Mouse (Mus musculus) kidney, adult 2 months (tissue): ENCODE data around the gene Atg4b.

Experiments used
- CTCF ChIP-seq: fragments of 200-500 bp; conservative IDR thresholded peaks from 2 replicates; pipeline ENCODE4 v1.5.1; 2011; ENCODE audit warnings: low read depth, mild to moderate bottlenecking, control low read depth, low read length, moderate library complexity, mixed read lengths; ENCODE audit not compliant: insufficient read depth, insufficient read length
- POLR2A ChIP-seq: fragments of 200-500 bp; IDR thresholded peaks from one replicate; pipeline ENCODE4 v1.6.1; 2011; ENCODE audit warnings: low read depth, low read length, control low read depth

GRCm38 (mm10) chr1:93776686-93777085, 25.4 kb downstream of the Atg4b start:
- no peak for TF ChIP-seq CTCF
- TF ChIP-seq POLR2A = no peak
